Mouse (Mus musculus): Measurements from ENCODE around the gene Reep3.

DNA sequence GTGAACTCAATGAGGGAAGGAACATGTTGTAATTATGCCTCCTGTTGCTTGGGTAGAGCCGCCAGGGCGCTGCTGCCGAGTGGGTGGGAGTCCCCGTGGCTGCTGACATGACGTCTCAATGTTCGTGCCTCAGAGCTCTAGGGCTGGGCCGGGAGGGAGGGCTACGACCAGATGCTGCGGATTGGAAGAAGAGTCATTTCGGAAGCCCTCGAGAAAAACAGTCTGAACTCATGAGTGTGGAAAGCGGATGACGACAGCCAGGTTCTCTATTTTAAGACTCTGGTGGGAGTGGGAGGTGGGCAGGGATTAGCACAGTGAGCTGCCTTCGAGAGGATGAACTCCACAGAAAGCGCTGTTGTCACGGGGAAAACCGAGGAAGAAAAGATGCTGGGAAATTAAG lies 57.7 kb downstream of the Reep3 start:
- no peak for TF ChIP-seq CTCF (conservative IDR thresholded peaks at IDR 0.05 in 1 of 2, IDR thresholded peaks at IDR 0.05 in 1 of 2; ENCODE audit: low read depth in 2 of 2, low read length in 2 of 2)
- TF ChIP-seq POLR2A (IDR thresholded peaks at IDR 0.05; ENCODE audit: low read depth, low read length), result no peak
- TF ChIP-seq RAD21 (IDR thresholded peaks at IDR 0.05; ENCODE audit: low read depth, low read length), result no peak
- no peak for TF ChIP-seq ZNF384 (IDR thresholded peaks at IDR 0.05; ENCODE audit: low read depth, low read length)
- no peak for TF ChIP-seq PAX5 (IDR thresholded peaks at IDR 0.05; ENCODE audit: low read length)
- TF ChIP-seq USF1 (IDR thresholded peaks at IDR 0.05; ENCODE audit: low read depth, low read length), result no peak
- no peak for TF ChIP-seq TCF12 (IDR thresholded peaks at IDR 0.05; ENCODE audit: low read depth, low read length)
- no peak for TF ChIP-seq HCFC1 (IDR thresholded peaks at IDR 0.05; ENCODE audit: low read depth, low read length)
- TF ChIP-seq CHD2 (IDR thresholded peaks at IDR 0.05; ENCODE audit: low read length), result no peak
- no peak for TF ChIP-seq ETS1 (conservative IDR thresholded peaks at IDR 0.05; ENCODE audit: low read depth, low read length)
- no peak for TF ChIP-seq MAZ (IDR thresholded peaks at IDR 0.05; ENCODE audit: low read depth, low read length)

Data from CH12.LX (cell line).